Comparison of ENCODE assay signal across 9 mouse cellular contexts in genomic region chr9:45754452-45755091, GRCm38 (mm10).
DNase-seq lines count a peak whose midpoint lies in the region; ATAC-seq lines count a peak whose summit lies in the region.
"Had no signal": no experiment of that assay in that cellular context is flagged by ENCODE, and none has a peak within 500 bp of the region (broad histone marks: within the 10 kb centered on the region; RNA-seq: fewer than 3 reads in every experiment).

No protein-coding gene starts in this region.

- no peak overlapping the region for H3K9ac ChIP-seq in hindbrain, embryonic 16.5 days (ENCODE audit: low read depth, low read length)
- no peak overlapping the region for H3K9ac ChIP-seq in neural tube, embryonic 11.5 days (ENCODE audit: low read length)
- H3K9ac ChIP-seq: limb, embryonic 12.5 days had no signal

- no peaks in the 10 kb centered on the region for H3K27me3 ChIP-seq in hindbrain, embryonic 16.5 days (replicated peaks; ENCODE audit: control insufficient read depth, insufficient read depth, low read length)
- H3K27me3 ChIP-seq in limb, embryonic 10.5 days (ENCODE audit: low read depth, poor library complexity, severe bottlenecking): no peaks in the 10 kb centered on the region
- no peaks in the 10 kb centered on the region for H3K27me3 ChIP-seq in neural tube, embryonic 11.5 days (ENCODE audit: control insufficient read depth, insufficient read depth, low read length)
- H3K27me3 ChIP-seq: limb, embryonic 12.5 days had no signal

- H3K4me1 ChIP-seq in hindbrain, embryonic 16.5 days (ENCODE audit: control insufficient read depth, insufficient read depth, low read depth, low read length): no peaks in the 10 kb centered on the region
- no peaks in the 10 kb centered on the region for H3K4me1 ChIP-seq in limb, embryonic 10.5 days
- no peaks in the 10 kb centered on the region for H3K4me1 ChIP-seq in neural tube, embryonic 11.5 days (ENCODE audit: control insufficient read depth, insufficient read depth, low read length)
- H3K4me1 ChIP-seq: limb, embryonic 12.5 days had no signal

- H3K36me3 ChIP-seq in hindbrain, embryonic 16.5 days (ENCODE audit: control insufficient read depth, insufficient read depth, low read length): peaks cover 7% of the 10 kb centered on the region
- H3K36me3 ChIP-seq in limb, embryonic 10.5 days: no peaks in the 10 kb centered on the region
- no peaks in the 10 kb centered on the region for H3K36me3 ChIP-seq in neural tube, embryonic 11.5 days (ENCODE audit: control insufficient read depth, insufficient read depth, low read length)
- H3K36me3 ChIP-seq: limb, embryonic 12.5 days had no signal

- no peak overlapping the region for H3K27ac ChIP-seq in hindbrain, embryonic 16.5 days (ENCODE audit: low read depth, low read length)
- H3K27ac ChIP-seq in limb, embryonic 10.5 days: no peak overlapping the region
- H3K27ac ChIP-seq in neural tube, embryonic 11.5 days (ENCODE audit: low read depth, low read length): no peak overlapping the region
- H3K27ac ChIP-seq: limb, embryonic 12.5 days had no signal

- WGBS in hindbrain, embryonic 16.5 days: 39% methylated on average over 8 of the region's 8 CpGs
- 46% methylated on average over 8 of the region's 8 CpGs for WGBS in limb, embryonic 10.5 days
- 49% methylated on average over 8 of the region's 8 CpGs for WGBS in neural tube, embryonic 11.5 days

- ATAC-seq in erythroblast, adult 5-6 weeks (replicated peaks; ENCODE audit: low FRiP score, poor library complexity, severe bottlenecking): peak; percentile 62
- ATAC-seq in hindbrain, embryonic 16.5 days: peak; percentile 54; the same call in 1 of the 2 replicates
- no peak for ATAC-seq in neural tube, embryonic 11.5 days (ENCODE audit: insufficient read depth, low FRiP score, low TSS enrichment)

- no peak overlapping the region for H3K4me3 ChIP-seq in hindbrain, embryonic 16.5 days (ENCODE audit: low read length)
- no peak overlapping the region for H3K4me3 ChIP-seq in limb, embryonic 10.5 days
- no peak overlapping the region for H3K4me3 ChIP-seq in neural tube, embryonic 11.5 days (ENCODE audit: low read depth, low read length)
- H3K4me3 ChIP-seq: limb, embryonic 12.5 days had no signal

- no peaks in the 10 kb centered on the region for H3K9me3 ChIP-seq in hindbrain, embryonic 16.5 days (ENCODE audit: control insufficient read depth, low read length)
- no peaks in the 10 kb centered on the region for H3K9me3 ChIP-seq in limb, embryonic 10.5 days (replicated peaks)
- no peaks in the 10 kb centered on the region for H3K9me3 ChIP-seq in neural tube, embryonic 11.5 days (ENCODE audit: control insufficient read depth, low read length)
- H3K9me3 ChIP-seq: limb, embryonic 12.5 days had no signal

- DNase-seq in urinary bladder, adult 2 months (ENCODE audit: low spot score): peak; percentile 37
- no peak for DNase-seq in urinary bladder, postnatal 10 days (ENCODE audit: low spot score)
- peak; percentile 69 for DNase-seq in brain, embryonic 18.5 days (ENCODE audit: low read depth, low spot score)
- peak; percentile 76 for DNase-seq in limb, embryonic 10.5 days (ENCODE audit: low spot score)
- DNase-seq in neural tube, embryonic 11.5 days (ENCODE audit: low spot score): peak; percentile 78
- peak; percentile 49 for DNase-seq in thymus, postnatal 25 days

- no peak overlapping the region for H3K4me2 ChIP-seq in hindbrain, embryonic 16.5 days (ENCODE audit: low read length)
- H3K4me2 ChIP-seq in neural tube, embryonic 11.5 days (ENCODE audit: low read depth): no peak overlapping the region
- H3K4me2 ChIP-seq: limb, embryonic 12.5 days had no signal
